Comparison of ENCODE assay signal across 14 mouse cellular contexts in the genomic region with DNA sequence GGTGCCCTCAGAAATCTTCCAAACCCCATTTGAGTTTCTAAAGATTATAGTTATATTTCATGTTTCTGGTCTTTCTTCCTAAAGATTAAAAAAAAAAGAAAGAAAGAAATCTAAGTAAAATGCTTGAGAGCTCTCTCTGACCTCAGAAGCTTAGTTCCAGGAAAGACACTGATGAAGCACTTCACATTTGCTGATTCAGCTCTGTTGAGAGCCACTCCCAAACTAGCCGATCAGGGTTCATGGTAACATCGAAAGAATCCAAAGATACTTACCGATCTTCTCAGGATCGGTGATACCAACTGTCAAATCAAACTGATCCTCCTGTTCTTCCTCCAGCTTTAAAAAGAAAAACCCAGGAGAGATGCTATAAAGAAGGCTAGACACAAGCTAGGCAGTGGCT.
"Had no signal": no experiment of that assay in that cellular context is flagged by ENCODE, and none has a peak within 500 bp of the region (broad histone marks: within the 10 kb centered on the region; RNA-seq: fewer than 3 reads in every experiment).

No protein-coding gene starts in this region.

- H3K27me3 ChIP-seq: limb, embryonic 15.5 days; neural tube, embryonic 13.5 days; stomach, embryonic 15.5 days had no signal

- H3K4me1 ChIP-seq: limb, embryonic 15.5 days; midbrain, embryonic 10.5 days; neural tube, embryonic 13.5 days; stomach, embryonic 15.5 days had no signal

- H3K4me2 ChIP-seq: limb, embryonic 15.5 days; lung, embryonic 14.5 days; neural tube, embryonic 13.5 days; stomach, embryonic 15.5 days had no signal

- H3K9ac ChIP-seq: limb, embryonic 15.5 days; lung, embryonic 14.5 days; neural tube, embryonic 13.5 days; stomach, embryonic 15.5 days had no signal

- H3K4me3 ChIP-seq: left cerebral cortex, adult 2 months; limb, embryonic 15.5 days; midbrain, embryonic 10.5 days; neural tube, embryonic 13.5 days; stomach, embryonic 15.5 days had no signal

- H3K27ac ChIP-seq: kidney, postnatal 0 days; left cerebral cortex, adult 2 months; limb, embryonic 15.5 days; midbrain, embryonic 10.5 days; neural tube, embryonic 13.5 days; stomach, embryonic 15.5 days had no signal

- DNase-seq: lung, embryonic 14.5 days; lung, postnatal 10 days; lung, postnatal 4 days; midbrain, embryonic 14.5 days; retina, postnatal 1 day; thymus, adult 2 months; thymus, postnatal 25 days had no signal

- H3K9me3 ChIP-seq: limb, embryonic 15.5 days; midbrain, embryonic 10.5 days; neural tube, embryonic 13.5 days; stomach, embryonic 15.5 days had no signal

- ATAC-seq: intestine, embryonic 16.5 days had no signal
